Mouse (Mus musculus): ENCODE measurements around the gene Casc1. TPM values are rescaled to one million over a fixed set of nuclear protein-coding genes. Genes with fewer than 3 reads are reported as not detected.
"Not testable (repeated sequence)": the region's sequence is repeated elsewhere in the genome, so short reads cannot be mapped to it uniquely, and the experiment has no call there.

The Casc1 gene
- polyA plus RNA-seq, 1 experiment from 2014 or later, result 4.4 TPM

- ATAC-seq (ENCODE audit: insufficient number of reproducible peaks, low FRiP score, low TSS enrichment, low read depth), result no peak
- WGBS, result 57% methylated on average over 9 of the region's 9 CpGs
- Histone ChIP-seq H3K4me1 (no peaks in the 10 kb centered on the region), H3K4me2 (replicated peaks) (no peak overlapping the region), H3K4me3 (replicated peaks) (no peak overlapping the region), H3K36me3 (no peaks in the 10 kb centered on the region), H3K27ac (replicated peaks) (no peak overlapping the region), H3K27me3 (no peaks in the 10 kb centered on the region), H3K9me3 (replicated peaks) (no peaks in the 10 kb centered on the region), H3K9ac (no peak overlapping the region)
Observed at GRCm38 (mm10) chr6:145135804-145136203, 75.0 kb downstream of the Casc1 start.

GRCm38 (mm10) chr6:145135295-145135694 is 75.5 kb downstream of the Casc1 start:
- no peak overlapping the region for H3K4me3 ChIP-seq (replicated peaks)
- no peak overlapping the region for H3K9ac ChIP-seq
- H3K4me2 ChIP-seq (replicated peaks), result no peak overlapping the region
- H3K27me3 ChIP-seq, result no peaks in the 10 kb centered on the region
- H3K27ac ChIP-seq (replicated peaks), result no peak overlapping the region
- H3K4me1 ChIP-seq, result no peaks in the 10 kb centered on the region
- no peaks in the 10 kb centered on the region for H3K9me3 ChIP-seq (replicated peaks)
- H3K36me3 ChIP-seq, result no peaks in the 10 kb centered on the region
- no peak for ATAC-seq (ENCODE audit: insufficient number of reproducible peaks, low FRiP score, low TSS enrichment, low read depth)
- 79% methylated on average over 3 of the region's 3 CpGs for WGBS

DNA sequence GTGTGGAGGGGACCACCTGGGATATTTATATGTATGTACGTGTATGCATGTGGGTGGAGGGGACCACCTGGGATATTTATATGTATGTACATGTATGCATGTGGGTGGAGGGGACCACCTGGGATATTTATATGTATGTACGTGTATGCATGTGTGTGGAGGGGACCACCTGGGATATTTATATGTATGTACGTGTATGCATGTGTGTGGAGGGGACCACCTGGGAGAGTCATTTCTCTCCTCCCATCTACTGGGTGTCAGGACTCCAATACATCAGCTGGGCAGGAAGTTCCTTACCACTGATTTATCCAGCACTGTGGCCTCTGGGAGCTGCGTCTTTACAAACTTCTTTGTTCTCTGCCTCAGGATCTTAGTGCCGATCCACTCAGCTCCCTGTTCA is 77.8 kb downstream of the Casc1 start:
- not testable (repeated sequence) for H3K4me3 ChIP-seq (replicated peaks); ATAC-seq (ENCODE audit: insufficient number of reproducible peaks, low FRiP score, low TSS enrichment, low read depth); H3K4me1 ChIP-seq; H3K9me3 ChIP-seq (replicated peaks); H3K9ac ChIP-seq; H3K27ac ChIP-seq (replicated peaks); H3K4me2 ChIP-seq (replicated peaks); H3K27me3 ChIP-seq; H3K36me3 ChIP-seq
- WGBS, result 62% methylated on average over 5 of the region's 5 CpGs

DNA sequence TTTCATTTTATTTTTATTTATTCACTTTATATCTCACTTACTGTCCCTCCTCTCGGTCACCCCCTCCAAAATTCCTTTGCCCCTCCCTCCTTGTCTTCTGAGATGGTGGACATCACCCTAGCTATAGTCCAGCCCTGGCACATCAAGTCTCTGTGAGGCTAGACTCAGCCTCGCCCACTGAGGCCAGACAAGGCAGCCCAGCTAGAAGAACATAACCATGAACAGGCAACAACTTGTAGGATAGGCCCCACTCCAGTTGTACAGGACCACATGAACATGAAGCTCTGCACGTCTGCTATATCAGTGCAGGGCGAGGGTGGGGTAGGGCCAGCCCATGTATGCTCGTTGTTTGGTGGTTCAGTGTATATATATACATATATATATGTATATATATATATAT is 78.8 kb downstream of the Casc1 start:
- WGBS, result 67% methylated on average over 5 of the region's 5 CpGs

DNA sequence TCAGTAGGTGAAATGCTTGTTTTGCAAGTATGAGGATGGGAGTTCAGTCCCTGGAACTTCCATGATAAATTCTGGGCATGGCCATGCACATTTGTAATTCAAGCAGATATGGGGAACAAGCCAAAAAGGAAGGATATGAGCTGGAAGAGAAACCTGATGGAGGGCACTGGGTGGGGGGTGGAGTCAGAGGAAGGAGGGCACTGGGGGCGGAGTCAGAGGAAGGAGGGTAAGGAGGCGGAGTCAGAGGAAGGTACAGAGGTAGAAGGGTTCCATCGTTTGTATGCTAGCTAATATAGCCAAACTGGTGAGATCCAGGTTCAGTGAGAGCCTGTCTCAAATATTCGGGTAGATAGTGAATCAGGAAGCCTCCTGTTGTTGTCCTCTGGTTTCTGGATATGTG is 81.2 kb downstream of the Casc1 start:
- Histone ChIP-seq H3K9me3 (replicated peaks) (no peaks in the 10 kb centered on the region), H3K4me2 (replicated peaks) (no peak overlapping the region), H3K4me3 (replicated peaks) (no peak overlapping the region), H3K9ac (no peak overlapping the region), H3K4me1 (no peaks in the 10 kb centered on the region), H3K36me3 (no peaks in the 10 kb centered on the region), H3K27ac (replicated peaks) (no peak overlapping the region), H3K27me3 (no peaks in the 10 kb centered on the region)
- WGBS, result 82% methylated on average over 4 of the region's 4 CpGs
- no peak for ATAC-seq (ENCODE audit: insufficient number of reproducible peaks, low FRiP score, low TSS enrichment, low read depth)

More for the DNA sequence above, 78.8 kb downstream of the Casc1 start:
- Histone ChIP-seq H3K4me3 (replicated peaks) (no peak overlapping the region), H3K27me3 (no peaks in the 10 kb centered on the region), H3K9me3 (replicated peaks) (no peaks in the 10 kb centered on the region), H3K36me3 (no peaks in the 10 kb centered on the region), H3K9ac (no peak overlapping the region), H3K4me1 (no peaks in the 10 kb centered on the region), H3K4me2 (replicated peaks) (no peak overlapping the region), H3K27ac (replicated peaks) (no peak overlapping the region)
- ATAC-seq (ENCODE audit: insufficient number of reproducible peaks, low FRiP score, low TSS enrichment, low read depth), result no peak

DNA sequence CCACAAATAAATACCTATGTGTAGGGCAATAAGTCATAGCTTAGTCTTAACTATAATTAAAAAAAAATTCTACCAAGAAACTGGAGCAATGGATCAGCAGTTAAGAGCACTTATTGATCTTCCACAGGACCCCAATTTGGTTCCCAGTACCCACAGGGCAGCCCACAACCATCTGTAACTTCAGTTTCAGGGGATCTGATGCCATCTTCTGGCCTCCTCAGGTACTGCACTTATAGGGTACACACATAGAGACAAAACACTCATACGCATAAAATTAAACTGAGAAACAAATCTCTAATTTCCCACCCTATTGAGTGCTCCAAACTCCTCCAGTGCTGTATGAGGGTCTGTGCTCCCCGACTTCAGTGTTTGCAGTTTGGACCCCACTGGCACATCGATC is 83.2 kb downstream of the Casc1 start:
- Histone ChIP-seq H3K4me2 (replicated peaks) (no peak overlapping the region), H3K27me3 (no peaks in the 10 kb centered on the region), H3K4me1 (no peaks in the 10 kb centered on the region), H3K27ac (replicated peaks) (no peak overlapping the region), H3K9me3 (replicated peaks) (no peaks in the 10 kb centered on the region), H3K9ac (no peak overlapping the region), H3K4me3 (replicated peaks) (no peak overlapping the region), H3K36me3 (no peaks in the 10 kb centered on the region)
- no peak for ATAC-seq (ENCODE audit: insufficient number of reproducible peaks, low FRiP score, low TSS enrichment, low read depth)
- WGBS, result 95% methylated on average over 3 of the region's 3 CpGs

- H3K36me3 ChIP-seq, result no peaks in the 10 kb centered on the region
- H3K9ac ChIP-seq, result no peak overlapping the region
- no peak overlapping the region for H3K27ac ChIP-seq (replicated peaks)
- no peaks in the 10 kb centered on the region for H3K9me3 ChIP-seq (replicated peaks)
- no peak overlapping the region for H3K4me3 ChIP-seq (replicated peaks)
- peaks cover 6% of the 10 kb centered on the region; the same call in 1 of the 2 replicates for H3K4me1 ChIP-seq
- whole genome bisulfite sequencing, result 50% methylated on average over 7 of the region's 7 CpGs
- no peak overlapping the region for H3K4me2 ChIP-seq (replicated peaks)
- H3K27me3 ChIP-seq, result no peaks in the 10 kb centered on the region
- no peak for ATAC-seq (ENCODE audit: insufficient number of reproducible peaks, low FRiP score, low TSS enrichment, low read depth)
Observed at GRCm38 (mm10) chr6:145125591-145126113, 85.2 kb downstream of the Casc1 start.

Other genes starting within 250 kb of the Casc1 start
- 22.7 and 25.1 TPM in 2 replicates for gene Bcat1, start 134.8 kb downstream of the Casc1 start, polyA plus RNA-seq (2015; fragmentation: Nextera tagmentation; extraction: Ambion mirVana)
- 6.9 and 7.1 TPM in 2 replicates for gene Lrmp, start 95.4 kb downstream of the Casc1 start, polyA plus RNA-seq (2015; fragmentation: Nextera tagmentation; extraction: Ambion mirVana)
- 33.9 and 35.2 TPM in 2 replicates for gene Etfrf1, start 129 bp upstream of the Casc1 start, polyA plus RNA-seq (2015; fragmentation: Nextera tagmentation; extraction: Ambion mirVana)
- gene Kras, start 39.2 kb upstream of the Casc1 start, polyA plus RNA-seq (2015; fragmentation: Nextera tagmentation; extraction: Ambion mirVana), result 65.5 and 70.7 TPM in 2 replicates